Mouse (Mus musculus) liver, adult 2 months (tissue): ENCODE data around the gene Slc12a5. TPM values are rescaled to one million over a fixed set of nuclear protein-coding genes. Genes with fewer than 3 reads are reported as not detected.

Experiments used
- DNase-seq: peaks from one replicate; pipeline ENCODE4 v3.0.0-alpha.2; 2011; ENCODE audit warnings: low read depth, low spot score; ENCODE audit errors: extremely low read depth
- H3K27ac ChIP-seq: fragments of 200-500 bp; replicated peaks from 2 replicates; pipeline ENCODE4 v1.5.1; 2012; ENCODE audit warnings: low read depth, mild to moderate bottlenecking, control low read depth, inconsistent platforms, low read length; ENCODE audit not compliant: insufficient read depth
- H3K27me3 ChIP-seq: fragments of 200-500 bp; 2 replicates; pipeline ENCODE4 v1.6.1; 2012; ENCODE audit warnings: mild to moderate bottlenecking, moderate library complexity, low read length, inconsistent platforms; ENCODE audit not compliant: control insufficient read depth, insufficient read depth
- H3K36me3 ChIP-seq: fragments of 200-500 bp; 2 replicates; pipeline ENCODE4 v1.6.1; 2012; ENCODE audit warnings: low read length, inconsistent platforms; ENCODE audit not compliant: control insufficient read depth, insufficient read depth
- H3K4me1 ChIP-seq: fragments of 200-500 bp; 2 replicates; pipeline ENCODE4 v1.6.1; 2011; ENCODE audit warnings: low read length; ENCODE audit not compliant: control insufficient read depth, insufficient read depth
- H3K4me3 ChIP-seq: fragments of 200-500 bp; 2 replicates; pipeline ENCODE4 v1.5.1; 2011; ENCODE audit warnings: low read depth, mild to moderate bottlenecking, control low read depth, low read length, moderate library complexity; ENCODE audit not compliant: insufficient read depth
- H3K79me2 ChIP-seq: fragments of 200-500 bp; 2 replicates; pipeline ENCODE4 v1.6.1; 2012; ENCODE audit warnings: inconsistent platforms, mild to moderate bottlenecking, low read length, moderate library complexity; ENCODE audit not compliant: control insufficient read depth, insufficient read depth
- H3K9ac ChIP-seq: fragments of 200-500 bp; 2 replicates; pipeline ENCODE4 v1.6.1; 2012; ENCODE audit warnings: low read depth, mild to moderate bottlenecking, control low read depth, inconsistent platforms, low read length
- CTCF ChIP-seq: fragments of 200-500 bp; IDR thresholded peaks from 2 replicates; pipeline ENCODE4 v1.5.1; 2011; ENCODE audit warnings: low read depth, low read length, control low read depth
- POLR2A ChIP-seq: fragments of 200-500 bp; IDR thresholded peaks from 2 replicates; pipeline ENCODE4 v1.6.1; 2011; ENCODE audit warnings: low read length, control low read depth; ENCODE audit not compliant: insufficient read depth; ENCODE audit errors: extremely low read depth
- WGBS: fragments of 180-500 bp; shearing (Covaris S2); methylation state at CpG from one replicate; pipeline ENCODE4 v1.1.7; 2018; 5-methylcytosine and 5-hydroxymethylcytosine counted together
- polyA plus RNA-seq: library from polyadenylated mRNA; depleted of rRNA; stranded (reverse); fragments of >200 nt; gene quantifications from 2 replicates; pipeline ENCODE4 v1.2.3, GENCODE M21; 2012
- total RNA-seq: library from RNA; depleted of rRNA; stranded (reverse); fragments of >200 nt; gene quantifications from 2 replicates; pipeline ENCODE4 v1.2.3, GENCODE M21; 2014

Gene Slc12a5
- total and polyA plus RNA-seq, 2 experiments = 0.46 to 1.1 TPM

- Histone ChIP-seq H3K4me3 (no peak overlapping the region), H3K27me3 (no peaks in the 10 kb centered on the region), H3K27ac (no peak overlapping the region), H3K36me3 (no peaks in the 10 kb centered on the region), H3K4me1 (no peaks in the 10 kb centered on the region), H3K79me2 (no peaks in the 10 kb centered on the region), H3K9ac (no peak overlapping the region)
- WGBS = 11% methylated on average over 17 of the region's 17 CpGs
- TF ChIP-seq POLR2A (no peak), CTCF (peak; percentile 88)
- peak; percentile 74 for DNase-seq
These were observed 1.0 kb downstream of the Slc12a5 start for GRCm38 (mm10) chr2:164961506-164962182.

- Histone ChIP-seq H3K4me3 (no peak overlapping the region), H3K36me3 (no peaks in the 10 kb centered on the region), H3K9ac (no peak overlapping the region), H3K4me1 (no peaks in the 10 kb centered on the region), H3K27me3 (0 out of 2 replicates have a peak, but pooled peaks cover 2% of the 10 kb centered on the region), H3K79me2 (no peaks in the 10 kb centered on the region), H3K27ac (no peak overlapping the region)
- TF ChIP-seq CTCF (no peak), POLR2A (no peak)
- WGBS = 46% methylated on average over 7 of the region's 7 CpGs
- DNase-seq = no peak
These were observed 1.6 kb downstream of the Slc12a5 start for GRCm38 (mm10) chr2:164962183-164962580.

- Histone ChIP-seq H3K9ac (no peak overlapping the region), H3K79me2 (no peaks in the 10 kb centered on the region), H3K27me3 (peaks cover 14% of the 10 kb centered on the region), H3K27ac (no peak overlapping the region), H3K36me3 (no peaks in the 10 kb centered on the region), H3K4me1 (no peaks in the 10 kb centered on the region), H3K4me3 (no peak overlapping the region)
- no peak for DNase-seq
- 63% methylated on average over 9 of the region's 9 CpGs for WGBS
- no peak for TF ChIP-seq CTCF
- TF ChIP-seq POLR2A = no peak
These were observed 3.8 kb downstream of the Slc12a5 start for GRCm38 (mm10) chr2:164964242-164964894.

- DNase-seq = no peak
- Histone ChIP-seq H3K36me3 (no peaks in the 10 kb centered on the region), H3K27me3 (peaks cover 17% of the 10 kb centered on the region), H3K79me2 (no peaks in the 10 kb centered on the region), H3K9ac (no peak overlapping the region), H3K4me3 (no peak overlapping the region), H3K27ac (no peak overlapping the region), H3K4me1 (no peaks in the 10 kb centered on the region)
- 90% methylated on average over 1 of the region's 1 CpGs for WGBS
- no peak for TF ChIP-seq CTCF
These were observed 4.4 kb downstream of the Slc12a5 start for GRCm38 (mm10) chr2:164964981-164965380.

GRCm38 (mm10) chr2:164966381-164966780 is 5.8 kb downstream of the Slc12a5 start:
- peak; percentile 12 for DNase-seq
- Histone ChIP-seq H3K27me3 (peaks cover 17% of the 10 kb centered on the region), H3K9ac (no peak overlapping the region), H3K27ac (no peak overlapping the region), H3K79me2 (no peaks in the 10 kb centered on the region), H3K36me3 (no peaks in the 10 kb centered on the region), H3K4me1 (no peaks in the 10 kb centered on the region), H3K4me3 (no peak overlapping the region)
- 16% methylated on average over 8 of the region's 8 CpGs for WGBS
- no peak for TF ChIP-seq CTCF
- TF ChIP-seq POLR2A = no peak

GRCm38 (mm10) chr2:164967193-164967592 is 6.6 kb downstream of the Slc12a5 start:
- 25% methylated on average over 6 of the region's 6 CpGs for WGBS
- no peak overlapping the region for H3K27ac ChIP-seq
- no peak overlapping the region for H3K4me3 ChIP-seq
- peaks cover 17% of the 10 kb centered on the region for H3K27me3 ChIP-seq
- no peak for TF ChIP-seq CTCF
- TF ChIP-seq POLR2A = no peak
- no peaks in the 10 kb centered on the region for H3K36me3 ChIP-seq
- DNase-seq = no peak
- no peak overlapping the region for H3K9ac ChIP-seq
- no peaks in the 10 kb centered on the region for H3K79me2 ChIP-seq
- H3K4me1 ChIP-seq = no peaks in the 10 kb centered on the region
